Mouse (Mus musculus): ENCODE data around the gene Gm9736.
"Not testable (repeated sequence)": the region's sequence is repeated elsewhere in the genome, so short reads cannot be mapped to it uniquely, and the experiment has no call there.

Gm9736 gene

DNA sequence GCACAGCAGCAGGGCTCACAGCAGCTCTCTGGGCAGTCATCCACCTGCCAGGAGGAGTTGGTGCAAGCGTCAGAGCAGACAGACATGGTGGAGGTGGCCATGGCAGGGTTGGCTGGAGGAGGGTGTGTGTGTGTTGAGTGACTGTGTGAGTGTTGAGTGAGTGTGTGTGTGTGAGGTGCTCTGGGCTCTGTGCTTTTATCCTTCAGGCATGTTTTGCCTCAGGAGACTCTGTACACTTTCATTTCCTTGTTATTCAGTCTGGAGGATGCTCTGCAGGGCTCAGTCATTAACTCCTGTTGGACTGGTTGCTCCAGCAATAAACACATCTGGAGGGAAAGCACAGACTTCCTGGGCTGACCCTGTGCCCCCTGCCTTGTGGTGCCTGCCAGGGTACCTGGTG is at the start of gene Gm9736:
Gene Gm9736, minus strand, starts transcription at position 101 of the 400 bp plus-strand sequence.
- DNase-seq = not testable (repeated sequence)

DNA sequence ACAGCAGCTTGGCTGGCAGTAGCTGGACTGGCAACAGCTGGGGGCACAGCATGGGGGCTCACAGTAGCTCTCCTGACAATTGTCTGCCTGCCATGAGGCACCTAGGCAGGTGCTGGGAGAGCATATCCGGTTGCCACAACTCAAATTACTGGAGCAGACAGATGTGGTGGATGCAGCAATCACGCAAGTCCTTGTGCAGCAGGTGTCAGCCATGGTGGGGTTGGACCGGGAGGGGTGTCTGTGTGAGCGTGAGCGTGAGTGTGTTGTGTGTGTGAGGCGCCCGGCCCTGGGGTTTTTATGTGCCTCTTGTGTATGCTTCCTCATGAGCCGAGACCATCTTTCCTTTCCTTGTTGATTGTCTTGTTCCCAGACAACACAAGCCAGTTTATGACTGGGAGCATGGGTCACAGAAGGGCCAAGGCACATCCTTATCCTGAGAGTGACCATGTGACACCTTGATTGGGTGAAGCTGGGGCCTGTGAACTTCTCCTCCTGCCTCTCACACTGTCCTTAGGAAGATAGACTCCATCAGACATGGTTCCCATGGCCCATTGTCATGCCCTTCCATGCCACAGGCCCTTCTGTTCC is 47.9 kb upstream of the Gm9736 start, which contains the start of gene Gm19668:
Gene Gm19668, minus strand, starts transcription at position 213 of the 588 bp plus-strand sequence.
- DNase-seq = no peak

DNA sequence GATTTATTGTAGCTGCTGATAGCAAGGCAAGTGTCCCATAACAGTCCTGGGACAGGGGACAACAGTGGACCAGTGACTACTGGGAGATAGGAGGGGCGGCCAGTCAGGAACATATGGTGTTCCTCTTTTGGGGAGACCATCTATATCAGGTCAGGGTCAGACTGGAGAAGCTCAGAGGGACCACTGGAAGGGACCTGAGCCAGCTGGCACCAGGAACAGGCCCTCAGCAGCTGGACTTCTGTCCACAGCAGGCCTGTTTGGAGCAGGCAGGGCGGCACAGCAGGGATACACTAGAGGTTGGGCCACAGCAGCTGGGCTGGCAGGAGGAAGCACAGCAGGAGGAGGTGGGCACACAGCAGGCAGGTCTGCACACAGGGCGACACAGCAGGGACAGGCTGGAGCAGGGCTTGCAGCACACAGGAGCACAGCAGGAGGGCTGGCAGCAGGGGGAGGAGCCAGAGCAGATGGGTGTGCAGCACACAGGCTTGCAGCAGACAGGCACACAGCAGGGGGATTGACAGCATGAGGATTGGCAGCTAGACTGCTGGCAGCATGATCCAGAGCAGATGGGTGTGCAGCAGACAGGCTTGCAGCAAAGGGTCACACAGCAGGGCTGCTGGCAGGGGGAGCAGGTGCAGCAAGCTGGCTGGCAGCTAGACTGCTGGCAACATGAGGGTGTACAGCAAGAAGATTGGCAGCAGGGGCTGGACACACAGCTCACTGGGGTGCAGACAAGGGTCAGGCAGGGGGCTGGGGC is 47.2 kb upstream of the Gm9736 start:
- not testable (repeated sequence) for DNase-seq

DNA sequence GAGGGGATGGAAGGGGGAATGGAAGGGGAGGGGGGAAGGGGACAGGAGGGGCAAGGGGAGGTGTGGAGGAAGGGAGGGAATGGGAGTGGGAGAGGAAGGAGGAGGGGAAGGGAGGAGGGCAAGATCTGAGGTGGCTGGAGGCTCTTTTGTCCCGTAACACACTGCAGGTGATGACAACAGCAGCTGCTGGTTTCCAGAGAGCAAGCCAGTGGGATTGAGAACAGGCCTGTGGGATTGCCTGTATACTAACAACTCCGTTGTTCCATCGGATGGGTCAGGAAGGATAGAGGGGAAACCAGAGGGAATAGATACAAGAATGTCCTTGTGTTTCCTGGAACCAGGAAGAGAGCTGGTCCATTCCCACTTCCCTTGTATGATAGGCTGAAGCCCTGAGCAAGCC is 46.5 kb upstream of the Gm9736 start:
- no peak for DNase-seq

DNA sequence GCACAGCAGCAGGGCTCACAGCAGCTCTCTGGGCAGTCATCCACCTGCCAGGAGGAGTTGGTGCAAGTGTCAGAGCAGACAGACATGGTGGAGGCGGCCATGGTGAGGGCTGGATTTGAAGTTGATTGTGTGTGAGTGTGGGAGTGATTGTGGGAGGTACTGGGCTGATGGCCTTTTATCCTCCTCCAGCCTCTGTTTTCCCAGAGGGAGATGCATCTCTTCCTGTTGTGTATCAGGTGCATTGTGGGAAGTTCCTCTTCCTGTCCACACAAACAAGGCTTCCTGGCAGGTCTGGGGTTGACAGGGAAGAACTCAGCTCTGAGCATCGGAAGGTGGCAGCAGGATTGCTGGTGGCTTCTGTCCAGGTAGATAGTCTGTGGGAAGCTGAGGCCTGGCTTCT is 43.8 kb upstream of the Gm9736 start, which contains the start of gene Gm9639:
Gene Gm9639, minus strand, starts transcription at position 101 of the 400 bp plus-strand sequence.
- DNase-seq = no peak

DNA sequence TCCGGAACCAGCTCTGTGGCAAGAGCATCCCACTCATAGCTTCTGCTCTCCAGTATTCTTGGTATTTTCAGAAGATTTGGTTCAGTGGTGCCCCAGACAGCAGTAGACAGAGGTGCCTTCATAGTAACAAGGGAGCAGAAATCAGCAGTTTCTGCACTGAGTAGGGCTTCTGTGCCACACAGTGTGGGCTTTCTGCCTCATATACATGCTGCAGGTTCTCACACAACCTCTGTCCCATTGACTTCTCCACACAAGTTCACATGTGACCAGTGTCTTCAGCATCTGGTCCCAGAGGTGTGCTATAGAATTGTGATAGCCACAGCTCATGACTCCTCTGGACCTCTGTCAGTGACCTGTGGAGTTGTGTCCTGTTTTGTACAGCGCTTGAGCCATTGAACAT is 37.5 kb upstream of the Gm9736 start:
- no peak for DNase-seq

DNA sequence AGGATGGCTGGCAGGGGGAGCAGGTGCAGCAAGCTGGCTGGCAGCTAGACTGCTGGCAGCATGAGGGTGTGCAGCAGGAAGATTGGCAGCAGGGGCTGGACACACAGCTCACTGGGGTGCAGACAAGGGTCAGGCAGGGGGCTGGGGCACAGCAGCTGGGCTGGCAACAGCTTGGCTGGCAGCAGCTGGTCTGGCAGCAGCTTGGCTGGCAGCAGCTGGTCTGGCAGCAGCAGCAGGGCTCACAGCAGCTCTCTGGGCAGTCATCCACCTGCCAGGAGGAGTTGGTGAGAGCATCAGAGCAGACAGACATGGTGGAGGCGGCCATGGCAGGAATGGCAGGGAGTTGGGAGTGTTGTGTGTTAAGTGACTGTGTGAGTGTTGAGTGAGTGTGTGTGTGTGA is 36.7 kb upstream of the Gm9736 start, which contains the start of gene Gm7137:
Gene Gm7137, minus strand, starts transcription at position 325 of the 400 bp plus-strand sequence.
- DNase-seq = not testable (repeated sequence)

DNA sequence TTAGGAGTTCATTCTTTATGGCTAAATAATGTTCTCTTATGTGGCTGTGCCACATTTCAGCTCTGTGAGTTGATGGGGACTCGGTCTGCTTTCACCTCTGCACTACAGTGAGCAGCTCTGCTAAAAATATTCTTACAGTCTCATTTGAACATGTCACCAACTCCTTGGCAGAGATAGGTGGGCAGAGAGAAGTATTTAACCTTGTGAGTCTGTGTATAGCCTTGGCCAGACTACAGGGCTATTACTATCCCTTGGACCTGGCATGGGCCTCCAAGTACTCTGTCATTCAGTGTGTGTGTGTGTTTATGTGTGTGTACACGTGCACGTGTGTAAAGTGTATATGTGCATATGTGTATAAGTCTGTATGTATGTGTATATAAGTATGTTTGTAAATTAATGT is 32.2 kb upstream of the Gm9736 start:
- not testable (repeated sequence) for DNase-seq

DNA sequence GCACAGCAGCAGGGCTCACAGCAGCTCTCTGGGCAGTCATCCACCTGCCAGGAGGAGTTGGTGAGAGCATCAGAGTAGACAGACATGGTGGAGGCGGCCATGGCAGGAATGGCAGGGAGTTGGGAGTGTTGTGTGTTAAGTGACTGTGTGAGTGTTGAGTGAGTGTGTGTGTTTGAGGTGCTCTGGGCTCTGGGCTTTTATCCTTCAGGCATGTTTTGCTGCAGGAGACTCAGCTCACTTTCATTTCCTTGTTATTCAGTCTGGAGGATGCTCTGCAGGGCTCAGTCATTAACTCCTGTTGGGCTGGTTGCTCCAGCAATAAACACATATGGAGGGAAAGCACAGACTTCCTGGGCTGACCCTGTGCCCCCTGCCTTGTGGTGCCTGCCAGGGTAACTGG is 31.3 kb upstream of the Gm9736 start, which contains the start of gene Gm3250:
Gene Gm3250, minus strand, starts transcription at position 101 of the 400 bp plus-strand sequence.
- DNase-seq = not testable (repeated sequence)

DNA sequence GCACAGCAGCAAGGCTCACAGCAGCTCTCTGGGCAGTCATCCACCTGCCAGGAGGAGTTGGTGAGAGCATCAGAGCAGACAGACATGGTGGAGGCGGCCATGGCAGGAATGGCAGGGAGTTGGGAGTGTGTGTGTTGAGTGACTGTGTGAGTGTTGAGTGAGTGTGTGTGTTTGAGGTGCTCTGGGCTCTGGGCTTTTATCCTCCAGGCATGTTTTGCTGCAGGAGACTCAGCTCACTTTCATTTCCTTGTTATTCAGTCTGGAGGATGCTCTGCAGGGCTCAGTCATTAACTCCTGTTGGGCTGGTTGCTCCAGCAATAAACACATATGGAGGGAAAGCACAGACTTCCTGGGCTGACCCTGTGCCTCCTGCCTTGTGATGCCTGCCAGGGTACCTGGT is 25.7 kb upstream of the Gm9736 start, which contains the start of gene Gm7138:
Gene Gm7138, minus strand, starts transcription at position 101 of the 400 bp plus-strand sequence.
- not testable (repeated sequence) for DNase-seq

DNA sequence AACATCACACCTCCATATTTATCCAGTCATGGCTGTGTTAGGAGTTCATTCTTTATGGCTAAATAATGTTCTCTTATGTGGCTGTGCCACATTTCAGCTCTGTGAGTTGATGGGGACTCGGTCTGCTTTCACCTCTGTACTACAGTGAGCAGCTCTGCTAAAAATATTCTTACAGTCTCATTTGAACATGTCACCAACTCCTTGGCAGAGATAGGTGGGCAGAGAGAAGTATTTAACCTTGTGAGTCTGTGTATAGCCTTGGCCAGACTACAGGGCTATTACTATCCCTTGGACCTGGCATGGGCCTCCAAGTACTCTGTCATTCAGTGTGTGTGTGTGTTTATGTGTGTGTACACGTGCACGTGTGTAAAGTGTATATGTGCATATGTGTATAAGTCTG is 21.0 kb upstream of the Gm9736 start:
- DNase-seq = not testable (repeated sequence)

DNA sequence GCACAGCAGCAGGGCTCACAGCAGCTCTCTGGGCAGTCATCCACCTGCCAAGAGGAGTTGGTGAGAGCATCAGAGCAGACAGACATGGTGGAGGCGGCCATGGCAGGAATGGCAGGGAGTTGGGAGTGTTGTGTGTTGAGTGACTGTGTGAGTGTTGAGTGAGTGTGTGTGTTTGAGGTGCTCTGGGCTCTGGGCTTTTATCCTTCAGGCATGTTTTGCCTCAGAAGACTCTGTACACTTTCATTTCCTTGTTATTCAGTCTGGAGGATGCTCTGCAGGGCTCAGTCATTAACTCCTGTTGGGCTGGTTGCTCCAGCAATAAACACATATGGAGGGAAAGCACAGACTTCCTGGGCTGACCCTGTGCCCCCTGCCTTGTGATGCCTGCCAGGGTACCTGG is 20.1 kb upstream of the Gm9736 start, which contains the start of gene Gm3238:
Gene Gm3238, minus strand, starts transcription at position 101 of the 400 bp plus-strand sequence.
- not testable (repeated sequence) for DNase-seq

DNA sequence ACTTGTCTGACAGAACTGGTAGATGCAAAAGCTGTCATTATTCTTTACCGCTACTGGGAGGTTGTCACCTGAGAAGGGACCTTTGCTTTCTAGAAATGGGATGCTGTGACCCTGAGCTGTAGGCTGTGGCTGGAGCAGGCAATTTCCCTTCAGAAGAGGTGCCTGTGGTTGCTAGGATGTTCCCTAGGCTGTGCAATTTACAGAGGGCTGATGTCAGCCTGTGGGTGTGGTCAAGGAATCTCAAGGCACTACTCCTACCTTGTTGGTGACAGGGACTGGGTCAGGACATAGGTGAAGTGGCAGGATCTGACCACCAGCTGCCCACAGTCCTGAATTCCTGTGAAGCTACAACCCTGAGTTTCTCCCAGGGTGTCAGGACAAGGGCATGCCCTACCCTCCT is 18.6 kb upstream of the Gm9736 start:
- no peak for DNase-seq

DNA sequence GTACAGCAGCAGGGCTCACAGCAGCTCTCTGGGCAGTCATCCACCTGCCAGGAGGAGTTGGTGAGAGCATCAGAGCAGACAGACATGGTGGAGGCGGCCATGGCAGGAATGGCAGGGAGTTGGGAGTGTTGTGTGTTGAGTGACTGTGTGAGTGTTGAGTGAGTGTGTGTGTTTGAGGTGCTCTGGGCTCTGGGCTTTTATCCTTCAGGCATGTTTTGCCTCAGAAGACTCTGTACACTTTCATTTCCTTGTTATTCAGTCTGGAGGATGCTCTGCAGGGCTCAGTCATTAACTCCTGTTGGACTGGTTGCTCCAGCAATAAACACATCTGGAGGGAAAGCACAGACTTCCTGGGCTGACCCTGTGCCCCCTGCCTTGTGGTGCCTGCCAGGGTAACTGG is 8.4 kb upstream of the Gm9736 start, which contains the start of gene Gm3233:
Gene Gm3233, minus strand, starts transcription at position 101 of the 400 bp plus-strand sequence.
- DNase-seq = not testable (repeated sequence)

DNA sequence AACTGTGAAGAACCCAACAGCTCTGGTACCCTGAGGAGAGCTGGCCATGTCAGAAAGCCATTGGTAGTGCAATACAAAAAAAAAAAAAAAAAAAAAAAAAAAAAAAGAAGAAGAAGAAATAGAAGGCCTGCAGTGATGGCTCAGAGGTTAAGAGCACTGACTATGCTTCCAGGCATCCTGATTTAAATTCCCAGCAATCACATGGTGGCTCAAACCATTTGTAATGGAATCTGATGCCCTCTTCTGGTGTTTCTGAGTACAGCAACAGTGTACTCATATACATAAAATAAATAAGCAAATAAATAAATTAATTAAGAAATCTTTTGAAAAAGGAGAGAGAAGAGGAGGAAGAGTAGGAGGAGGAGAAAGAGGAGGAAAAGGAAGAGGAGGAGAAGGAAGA is 2.3 kb upstream of the Gm9736 start:
- DNase-seq = no peak

DNA sequence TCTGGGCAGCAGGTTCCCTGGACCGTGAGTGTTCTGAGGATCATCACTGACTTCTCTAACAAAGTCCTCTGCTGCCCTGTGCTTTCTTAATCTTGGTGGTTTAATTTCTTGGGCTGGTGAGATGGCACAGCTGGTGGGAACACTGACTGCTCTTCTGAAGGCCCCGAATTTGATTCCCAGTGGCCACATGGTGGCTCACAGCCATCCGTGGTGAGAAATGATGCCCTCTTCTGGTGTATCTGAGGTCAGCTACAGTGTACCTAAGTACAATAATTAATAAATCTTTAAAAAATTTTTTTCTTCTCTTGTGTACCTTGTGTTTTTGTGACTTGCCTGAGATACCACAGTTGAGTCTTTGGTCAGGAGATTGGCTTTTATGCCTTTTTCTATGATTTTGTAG is 1.2 kb upstream of the Gm9736 start:
- DNase-seq = not testable (repeated sequence)

DNA sequence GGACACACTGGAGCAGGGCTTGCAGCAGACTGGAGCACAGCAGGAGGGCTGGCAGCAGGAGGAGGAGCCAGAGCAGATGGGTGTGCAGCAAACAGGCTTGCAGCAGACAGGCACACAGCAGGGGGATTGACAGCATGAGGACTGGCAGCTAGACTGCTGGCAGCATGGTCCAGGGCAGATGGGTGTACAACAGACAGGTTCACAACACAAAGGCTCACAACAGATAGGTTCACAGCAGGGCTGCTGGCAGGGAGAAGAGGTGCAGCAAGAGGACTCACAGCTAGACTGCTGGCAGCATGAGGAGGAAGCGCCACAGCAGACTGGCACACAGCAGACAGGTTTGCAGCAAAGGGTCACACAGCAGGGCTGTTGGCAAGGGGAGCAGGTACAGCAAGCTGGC is 468 bp downstream of the Gm9736 start:
- not testable (repeated sequence) for DNase-seq

DNA sequence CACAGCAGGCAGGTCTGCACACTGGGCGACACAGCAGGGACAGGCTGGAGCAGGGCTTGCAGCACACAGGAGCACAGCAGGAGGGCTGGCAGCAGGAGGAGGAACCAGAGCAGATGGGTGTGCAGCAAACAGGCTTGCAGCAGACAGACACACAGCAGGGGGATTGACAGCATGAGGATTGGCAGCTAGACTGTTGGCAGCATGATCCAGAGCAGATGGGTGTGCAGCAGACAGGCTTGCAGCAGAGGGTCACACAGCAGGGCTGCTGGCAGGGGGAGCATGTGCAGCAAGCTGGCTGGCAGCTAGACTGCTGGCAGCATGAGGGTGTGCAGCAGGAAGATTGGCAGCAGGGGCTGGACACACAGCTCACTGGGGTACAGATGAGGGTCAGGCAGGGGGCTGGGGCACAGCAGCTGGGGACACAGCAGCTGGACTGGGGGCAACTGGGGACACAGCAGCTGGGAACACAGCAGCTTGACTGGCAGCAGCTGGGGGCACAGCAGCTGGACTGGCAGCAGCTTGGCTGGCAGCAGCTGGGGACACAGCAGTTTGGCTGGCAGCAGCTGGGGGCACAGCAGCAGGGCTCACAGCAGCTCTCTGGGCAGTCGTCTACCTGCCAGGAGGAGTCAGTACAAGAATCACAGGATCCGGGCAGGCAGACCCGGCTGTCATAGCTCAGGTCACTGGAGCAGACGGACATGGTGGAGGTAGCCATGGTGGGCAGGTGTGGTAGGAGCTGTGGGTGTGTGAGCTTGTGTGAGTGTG is 9.0 kb downstream of the Gm9736 start, which contains the start of gene Gm18596:
Gene Gm18596, minus strand, starts transcription at position 715 of the 765 bp plus-strand sequence.
- DNase-seq = not testable (repeated sequence)

DNA sequence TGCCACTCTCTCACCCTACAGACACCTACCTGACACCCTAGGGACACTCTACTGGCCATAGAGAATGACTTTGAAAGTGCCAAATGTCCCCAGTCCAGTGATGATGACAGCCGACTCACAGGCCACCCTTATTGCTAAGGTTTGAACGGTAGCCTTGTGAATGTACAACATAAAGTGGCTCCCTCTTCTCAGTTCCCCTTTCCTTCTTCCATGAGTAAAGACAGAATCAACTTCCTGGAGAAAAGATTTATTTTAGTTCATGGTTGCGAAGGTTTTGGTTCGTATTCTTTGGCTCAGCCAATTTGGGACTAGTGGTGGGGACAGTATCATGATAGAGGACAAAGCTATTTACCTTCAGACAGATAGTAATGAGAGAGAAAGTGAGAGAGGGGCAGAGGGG is 12.2 kb downstream of the Gm9736 start:
- DNase-seq = no peak

DNA sequence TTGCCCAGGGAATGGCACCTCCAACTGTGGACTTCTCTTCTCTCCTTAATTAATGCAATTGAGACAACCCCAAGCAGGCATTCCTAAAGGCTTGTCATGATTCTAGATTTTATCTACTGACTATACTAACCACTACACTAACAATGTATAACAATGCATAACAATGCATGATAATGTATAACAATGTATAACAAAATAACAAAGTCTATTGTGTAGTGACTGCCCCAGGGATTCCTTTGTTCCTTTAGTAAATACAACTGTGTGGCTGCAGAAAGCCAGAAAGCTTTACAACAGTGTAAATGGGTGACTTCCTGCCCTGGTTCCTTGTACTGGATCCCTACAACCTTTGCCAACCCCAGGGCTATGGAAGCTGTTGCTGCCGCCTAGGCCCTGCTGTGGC is 15.2 kb downstream of the Gm9736 start:
- DNase-seq = no peak

DNA sequence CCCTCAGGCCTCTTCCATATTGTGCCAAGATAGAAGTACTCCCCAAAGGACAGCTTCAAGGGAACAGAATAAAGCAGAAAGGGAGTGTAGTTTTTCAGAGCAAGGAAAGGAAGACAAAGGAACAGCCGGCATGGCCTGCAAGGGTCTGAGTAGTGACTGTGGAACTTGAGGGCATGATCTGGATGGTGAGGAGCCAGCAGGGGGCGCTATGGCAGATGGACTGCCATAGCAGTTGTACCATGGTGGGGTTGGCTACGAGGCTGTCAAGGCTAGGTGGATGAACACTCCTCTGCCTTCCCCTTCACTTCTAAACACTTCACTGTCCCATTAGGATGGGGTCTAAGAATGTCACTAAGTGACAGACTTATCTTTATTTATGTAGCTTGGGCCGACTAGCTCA is 21.9 kb downstream of the Gm9736 start:
- no peak for DNase-seq

DNA sequence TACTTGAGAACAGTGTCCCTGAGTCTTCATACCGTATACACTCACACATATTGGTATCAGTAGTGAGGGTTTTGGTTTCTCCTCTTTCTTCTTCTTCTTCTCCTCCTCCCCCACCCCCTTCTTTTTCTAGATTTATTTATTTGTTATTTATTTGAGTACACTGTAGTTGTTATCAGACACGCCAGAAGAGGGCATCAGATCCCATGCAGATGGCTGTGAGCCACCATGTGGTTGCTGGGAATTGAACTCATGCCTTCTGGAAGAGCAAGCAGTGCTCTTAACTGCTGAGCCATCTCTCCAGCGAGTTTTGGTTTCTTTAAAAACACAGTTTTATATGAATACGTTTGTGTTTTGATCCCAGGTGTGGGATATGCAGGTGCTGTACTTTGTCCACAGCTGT is 22.9 kb downstream of the Gm9736 start:
- no peak for DNase-seq

DNA sequence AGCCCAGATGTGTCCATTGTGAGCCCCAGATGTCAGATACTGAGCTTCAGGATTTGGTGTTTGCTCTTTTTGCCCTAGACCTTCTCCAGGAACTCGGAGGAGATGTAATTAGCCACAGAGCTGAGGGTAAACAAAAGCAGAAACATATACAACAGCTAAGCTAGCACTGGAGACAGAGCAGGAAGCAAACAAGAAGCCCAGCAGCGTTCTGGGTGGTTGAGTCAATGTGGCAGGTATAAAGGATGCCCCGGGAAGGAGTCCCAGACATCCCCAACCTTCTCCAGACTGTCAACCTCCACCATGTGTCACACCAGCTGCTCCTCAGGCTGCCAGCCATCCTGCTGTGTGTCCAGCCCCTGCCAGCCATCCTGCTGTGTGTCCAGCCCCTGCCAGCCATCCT is 25.0 kb downstream of the Gm9736 start, which contains the start of gene Gm10100:
Gene Gm10100, plus strand, starts transcription at position 301 of the 400 bp plus-strand sequence.
- DNase-seq = no peak
